Mouse (Mus musculus): ENCODE measurements around the gene Tex45.

GRCm38 (mm10) chr8:3426211-3426610, 44.5 kb upstream of the Tex45 start:
- TF ChIP-seq CTCF (IDR thresholded peaks at IDR 0.05; ENCODE audit: low read depth) (no peak), EP300 (IDR thresholded peaks at IDR 0.05; ENCODE audit: low read depth) (no peak)

Measured in liver, postnatal 0 days (tissue).